Mouse (Mus musculus) frontal cortex, postnatal 25 days (tissue): ENCODE measurements at regions not wholly inside any gene's neighbourhood (a gene's known extent, or its start where the extent isn't known, plus 50 kb on each side); places are given as distances from the start of the nearest gene placed in this dataset.

Experiments used
- DNase-seq, 2 experiments: peaks; one replicate each; pipeline ENCODE4 v3.0.0; 2022; ENCODE audit warnings: low spot score in 2 of 2

- DNase-seq: no peak
Observed at GRCm38 (mm10) chr9:31582947-31583346, 118.7 kb upstream of the Tmem45b start.

- DNase-seq: no peak
Observed at GRCm38 (mm10) chr9:31578506-31579173, 114.4 kb upstream of the Tmem45b start.

- peak in 1 of 2 experiments; percentile 24 for DNase-seq
Observed at GRCm38 (mm10) chr9:31577066-31577465, 112.8 kb upstream of the Tmem45b start.

DNA sequence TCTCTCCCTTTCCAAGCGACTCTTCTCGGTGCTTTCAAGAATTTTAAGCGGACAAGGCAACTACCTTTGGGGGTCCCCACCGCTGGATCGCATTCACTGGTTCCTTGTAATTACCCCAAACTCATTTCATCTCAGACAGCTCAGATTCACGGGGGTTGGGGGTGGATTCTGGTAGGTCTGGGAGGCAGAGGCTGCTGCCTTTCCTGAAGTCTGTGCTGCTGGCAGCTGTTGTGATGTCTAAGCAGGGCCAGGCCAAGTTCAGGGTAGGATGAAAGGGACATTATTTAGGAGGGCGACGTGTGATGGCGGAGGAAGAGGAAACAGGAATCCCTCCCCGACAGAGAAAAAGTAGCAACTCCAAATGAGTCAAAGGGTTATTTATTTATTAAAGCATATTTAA lies 102.8 kb upstream of the Tmem45b start:
- DNase-seq: no peak

DNA sequence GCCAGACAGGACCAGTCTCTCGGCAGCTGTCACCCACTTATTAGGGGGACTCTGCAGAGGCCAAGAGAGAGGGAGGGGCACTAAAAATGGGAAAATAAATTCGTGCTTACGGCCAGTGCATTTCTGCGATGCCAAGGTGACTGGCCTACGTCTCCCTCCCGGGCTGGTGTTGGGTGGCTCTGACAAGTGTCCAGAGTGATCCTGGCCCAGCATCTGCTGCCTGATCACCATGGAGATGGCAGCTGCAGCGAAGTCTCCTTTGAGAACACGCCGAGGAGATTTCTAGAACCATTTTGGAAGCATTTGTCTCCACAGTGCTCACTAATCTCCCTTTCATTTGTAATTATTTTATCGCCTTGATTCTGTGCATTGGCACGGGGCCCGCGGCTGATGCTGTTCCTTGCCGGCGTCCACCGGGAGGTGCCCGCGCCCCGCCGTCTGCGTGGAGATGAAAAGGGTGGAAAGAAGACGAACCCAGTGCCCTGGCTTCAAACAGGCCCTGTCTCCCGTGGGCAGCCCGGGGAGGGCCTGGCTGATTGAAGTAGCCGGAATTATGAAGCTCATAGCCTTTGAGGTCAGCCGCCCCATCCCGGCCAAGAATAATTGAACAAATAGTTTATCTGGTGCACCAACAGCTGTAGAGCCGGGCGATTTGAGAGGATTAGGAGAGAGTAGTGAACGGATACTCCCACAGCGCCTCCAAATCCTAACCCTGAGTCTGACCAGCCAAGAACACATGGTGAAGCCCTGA lies 102.2 kb upstream of the Tmem45b start:
- DNase-seq: no peak

DNA sequence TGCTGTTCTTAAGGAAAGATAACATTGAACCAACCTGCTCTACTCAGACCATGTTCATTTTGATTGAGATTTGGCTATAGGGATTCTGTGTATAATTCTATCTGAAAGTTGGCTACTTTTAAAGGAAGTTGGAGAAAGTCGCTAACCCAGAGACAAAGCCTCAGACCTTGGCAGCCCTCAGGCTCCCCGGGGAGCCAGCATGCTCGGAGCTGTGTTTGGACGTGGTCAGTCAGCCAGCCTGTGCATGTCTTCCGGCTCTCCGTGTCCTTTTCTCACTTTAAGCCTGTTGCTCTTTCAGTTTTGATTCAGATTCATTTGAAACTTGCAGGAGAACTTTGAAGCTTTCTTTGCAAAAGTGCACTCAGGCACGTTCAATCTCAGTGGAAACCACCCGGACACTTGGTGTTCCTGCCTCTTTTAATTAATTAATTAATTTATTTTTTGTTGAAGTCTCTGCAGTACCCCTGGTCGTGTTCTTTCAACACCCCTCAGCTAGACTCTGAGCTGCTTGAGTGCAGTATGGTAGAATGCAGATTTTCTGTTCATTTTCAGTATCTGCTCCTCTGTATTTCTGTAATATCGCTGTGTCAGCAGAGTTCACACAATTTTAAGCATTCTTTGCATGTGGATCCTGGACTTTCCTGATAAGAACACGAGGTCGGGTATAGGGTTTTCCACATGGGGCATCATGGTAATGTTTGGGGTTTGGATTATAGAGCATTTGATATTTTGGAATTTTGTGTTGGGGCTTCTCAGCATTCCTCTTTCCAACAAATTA lies 100.9 kb upstream of the Tmem45b start:
- no peak for DNase-seq

- DNase-seq: no peak
Observed at GRCm38 (mm10) chr9:31563541-31563940, 99.3 kb upstream of the Tmem45b start.

GRCm38 (mm10) chr9:31560226-31560556 lies 95.9 kb upstream of the Tmem45b start:
- DNase-seq: no peak

DNA sequence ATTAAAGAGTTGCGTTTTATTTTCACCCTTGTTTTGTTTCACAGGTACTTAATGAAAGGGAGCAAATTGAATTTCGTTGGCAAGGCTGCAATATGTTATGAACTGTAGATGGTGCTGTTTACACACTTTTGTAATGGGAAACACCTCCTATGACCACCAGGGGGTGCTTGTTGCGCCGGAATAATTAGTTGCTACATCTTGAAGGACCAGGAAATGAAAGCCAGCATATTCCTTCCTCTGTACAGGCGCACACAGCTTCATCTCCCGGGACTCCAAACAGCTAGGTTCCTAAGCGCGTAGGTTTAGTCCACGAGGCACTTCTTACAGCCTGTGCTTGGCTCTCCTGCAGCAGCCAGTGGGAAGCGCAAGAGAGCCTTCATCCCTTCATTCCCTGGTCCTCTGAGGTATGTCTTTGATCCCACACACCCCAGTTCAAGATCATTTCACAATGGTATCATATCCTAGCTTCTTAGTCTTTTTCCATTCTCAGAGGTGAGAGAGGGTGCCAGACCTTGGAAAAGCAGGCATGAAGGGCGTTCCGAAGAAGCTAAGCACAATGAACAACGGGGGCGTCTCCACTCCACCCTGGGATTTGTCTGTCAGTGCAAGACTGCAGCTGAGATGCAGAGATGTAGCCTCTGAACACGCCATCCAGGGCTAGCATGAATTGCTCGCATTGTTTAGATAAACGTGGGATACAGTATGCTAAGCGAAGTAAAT lies 95.4 kb upstream of the Tmem45b start:
- DNase-seq: peak; percentile 67 to 71

- no peak for DNase-seq
Observed at GRCm38 (mm10) chr9:31543691-31544052, 79.4 kb upstream of the Tmem45b start.

DNA sequence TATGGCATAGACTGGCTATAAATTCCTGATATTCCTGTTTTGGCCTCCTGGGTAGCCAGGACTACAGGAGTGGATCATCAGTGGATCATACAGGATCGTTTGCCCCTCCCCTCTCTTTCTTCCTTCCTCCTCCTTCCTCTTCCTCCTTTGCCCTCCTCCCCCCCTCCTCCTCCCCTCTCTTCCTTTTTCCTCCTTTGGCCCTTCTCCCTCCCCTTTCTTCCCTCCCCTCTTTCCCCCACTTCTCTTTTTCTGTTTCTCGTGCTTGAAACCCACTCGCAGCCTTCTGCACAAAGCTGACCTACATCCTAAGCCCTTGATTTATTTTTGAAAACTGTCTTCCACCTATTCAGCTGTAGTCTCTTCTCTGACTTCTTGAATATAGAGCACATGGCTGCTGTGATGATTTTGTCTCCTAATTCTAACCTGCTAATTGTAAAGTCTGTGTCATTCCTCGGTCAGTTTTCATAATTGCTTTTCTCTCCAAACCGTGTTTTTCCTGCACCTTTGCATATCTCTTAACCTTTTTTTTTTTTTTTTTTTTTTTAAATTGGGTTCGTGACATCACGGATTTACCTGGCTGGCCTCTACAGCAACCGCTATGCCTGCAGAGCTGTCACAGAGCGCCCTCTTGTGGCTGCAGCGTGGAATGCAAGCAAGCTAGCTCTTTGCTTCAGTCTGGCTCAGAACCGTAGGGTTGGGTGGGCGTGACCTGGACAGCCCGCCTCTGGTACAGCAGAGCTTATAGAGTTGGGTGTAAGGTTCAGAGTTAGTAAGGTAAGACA lies 78.8 kb upstream of the Tmem45b start:
- DNase-seq: peak; percentile 75

- DNase-seq: no peak
Observed at GRCm38 (mm10) chr9:31541615-31542191, 77.4 kb upstream of the Tmem45b start.

DNA sequence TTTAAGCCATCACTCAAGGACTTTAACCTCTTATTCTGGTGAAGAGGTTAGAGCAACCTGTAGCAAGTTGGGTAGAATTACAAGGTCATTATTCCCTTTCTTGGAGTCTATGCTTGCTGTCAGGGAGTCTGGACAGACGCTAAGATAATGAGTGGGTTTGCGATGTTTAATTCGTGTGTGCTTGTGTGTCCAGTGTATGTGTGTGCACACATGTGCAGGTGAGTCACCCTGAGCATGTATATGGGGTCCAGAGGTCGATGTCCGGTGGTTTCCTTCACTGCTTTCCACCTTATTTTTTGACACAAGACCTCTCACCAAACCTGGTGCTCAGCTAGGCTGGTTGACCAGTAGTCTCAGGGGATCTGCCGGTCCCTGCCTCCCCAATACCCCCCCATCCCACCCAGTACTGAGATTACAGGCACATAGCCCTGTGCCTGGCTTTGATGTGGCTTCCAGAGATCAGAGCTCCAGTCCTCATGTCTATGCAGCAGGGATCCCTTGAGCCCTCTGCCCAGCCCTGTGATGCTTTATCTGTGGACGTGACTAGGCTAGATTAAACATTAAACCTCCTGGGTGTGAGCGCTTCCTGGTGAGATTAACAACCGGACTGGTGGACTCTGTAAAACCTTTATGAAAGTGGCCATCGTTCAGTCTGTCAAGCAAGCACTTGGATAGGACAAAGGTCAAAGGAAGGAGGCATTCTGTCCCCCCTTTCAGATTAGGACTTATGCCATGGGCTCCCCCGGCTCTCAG lies 74.4 kb upstream of the Tmem45b start:
- DNase-seq: no peak

GRCm38 (mm10) chr9:31529021-31529420 lies 64.8 kb upstream of the Tmem45b start:
- DNase-seq: no peak

DNA sequence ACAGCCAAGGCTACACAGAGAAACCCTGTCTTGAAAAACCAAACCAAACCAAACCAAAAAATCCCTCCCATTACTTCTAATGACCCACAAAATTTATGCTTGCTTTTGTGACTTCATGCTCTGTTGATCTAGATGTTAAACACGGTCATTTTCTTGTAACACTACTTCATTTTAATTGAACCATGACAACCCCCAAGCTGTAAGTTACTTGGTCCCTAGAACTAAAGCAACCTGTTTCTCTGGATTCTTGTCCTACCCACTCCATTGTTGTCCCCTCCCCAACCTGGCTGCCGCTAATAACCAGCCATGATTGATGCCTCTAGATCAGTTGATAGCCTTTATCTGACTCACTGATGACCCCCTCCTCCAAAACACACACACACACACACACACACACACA lies 63.0 kb upstream of the Tmem45b start:
- DNase-seq: no peak
